8 mouse cellular contexts compared by ENCODE assay signal in genomic region chr2:158375443-158376122, GRCm38 (mm10). TPM values are rescaled to one million over a fixed set of nuclear protein-coding genes. Genes with fewer than 3 reads are reported as not detected.
A peak's percentile ranks its signal among the peaks of the same experiment; 100 is the strongest.
DNase-seq lines count a peak whose midpoint lies in the region; ATAC-seq lines count a peak whose summit lies in the region.

Gene Snhg11, plus strand, starts transcription at chr2:158375638.

- peak within 1 kb of the TSS; percentile 41 for H3K4me3 ChIP-seq in heart, embryonic 12.5 days
- H3K4me3 ChIP-seq in liver, embryonic 11.5 days (ENCODE audit: low read depth, low read length), result peak within 1 kb of the TSS; percentile 43

- DNase-seq in heart, postnatal 36 days, result no peak
- DNase-seq in cerebellum, adult 8-10 months, result peak; percentile 89
- peak; percentile 25 to 56 for DNase-seq in kidney, postnatal 25 days
- peak; percentile 64 for DNase-seq in liver, embryonic 11.5 days (ENCODE audit: low spot score)
- peak; percentile 78 for DNase-seq in neural tube, embryonic 10.5 days (ENCODE audit: extremely low spot score, low spot score)
- DNase-seq in c-Kit-positive CD71-positive TER-119-positive erythroid progenitor cells, embryonic 14.5 days (ENCODE audit: low spot score), result no peak

- no peaks in the 10 kb centered on the region for H3K36me3 ChIP-seq in heart, embryonic 12.5 days
- H3K36me3 ChIP-seq in liver, embryonic 11.5 days (ENCODE audit: control insufficient read depth, insufficient read depth, low read length), result no peaks in the 10 kb centered on the region

- H3K27ac ChIP-seq in heart, embryonic 12.5 days (ENCODE audit: poor library complexity, severe bottlenecking), result no peak within 1 kb of the TSS
- H3K27ac ChIP-seq in liver, embryonic 11.5 days (ENCODE audit: low read depth, low read length), result no peak within 1 kb of the TSS

- H3K9me3 ChIP-seq in heart, embryonic 12.5 days (replicated peaks), result no peaks in the 10 kb centered on the region
- no peaks in the 10 kb centered on the region for H3K9me3 ChIP-seq in liver, embryonic 11.5 days (ENCODE audit: control insufficient read depth, low read length)

- WGBS in heart, embryonic 12.5 days, result 2% methylated on average over 36 of the region's 36 CpGs
- 3% methylated on average over 36 of the region's 36 CpGs for WGBS in liver, embryonic 11.5 days

- peak within 1 kb of the TSS; percentile 65 for H3K4me2 ChIP-seq in heart, embryonic 12.5 days
- peak within 1 kb of the TSS; percentile 67 for H3K4me2 ChIP-seq in liver, embryonic 11.5 days

- peaks cover 47% of the 10 kb centered on the region for H3K27me3 ChIP-seq in heart, embryonic 12.5 days (replicated peaks)
- H3K27me3 ChIP-seq in liver, embryonic 11.5 days (replicated peaks; ENCODE audit: control insufficient read depth, insufficient read depth, low read length), result peaks cover 26% of the 10 kb centered on the region

- no peak for ATAC-seq in heart, embryonic 12.5 days (ENCODE audit: insufficient number of reproducible peaks, low FRiP score)
- ATAC-seq in frontal cortex, adult (ENCODE audit: low TSS enrichment), result peak; percentile 47
- peak; percentile 34; the same call in 1 of the 2 replicates for ATAC-seq in liver, embryonic 11.5 days (replicated peaks; ENCODE audit: low FRiP score)

- intact Hi-C loops in heart, postnatal 36 days (cut with DNase I), result no loop called here

- H3K4me1 ChIP-seq in heart, embryonic 12.5 days (replicated peaks), result peaks cover 4% of the 10 kb centered on the region
- H3K4me1 ChIP-seq in liver, embryonic 11.5 days (replicated peaks; ENCODE audit: control insufficient read depth, insufficient read depth, low read length), result peaks cover 9% of the 10 kb centered on the region

- peak within 1 kb of the TSS; percentile 26; the same call in 1 of the 2 replicates for H3K9ac ChIP-seq in heart, embryonic 12.5 days
- H3K9ac ChIP-seq in liver, embryonic 11.5 days (ENCODE audit: low read depth, low read length), result peak within 1 kb of the TSS; percentile 14; the same call in 1 of the 2 replicates

RNA-seq across cellular contexts. Expression of gene Snhg11, which starts in this region (rescaled TPM):
- polyA plus RNA-seq in heart, embryonic 12.5 days (2016; fragmentation: Nextera tagmentation; extraction: Ambion mirVana), result 0.55 and 1.1 TPM in 2 replicates
- total RNA-seq in heart, postnatal 36 days (2021), result not detected
- 2.4 and 3.9 TPM in 2 replicates for polyA plus RNA-seq in liver, embryonic 11.5 days (2014; fragmentation: Nextera tagmentation; extraction: Ambion mirVana)

Comparison
In these comparisons a context has a peak if more than half of its experiments do, and no peak if none do; other contexts are left out.
1. DNase-seq: peak in cerebellum, adult 8-10 months (single experiment), kidney, postnatal 25 days (2 of 2), liver, embryonic 11.5 days (single experiment) and neural tube, embryonic 10.5 days (single experiment); none in heart, postnatal 36 days (0 of 2) and c-Kit-positive CD71-positive TER-119-positive erythroid progenitor cells, embryonic 14.5 days (single experiment).